Mouse (Mus musculus) layer of hippocampus, adult 9-11 months (tissue): ENCODE results near the gene Acot8.

Experiments
- DNase-seq: peaks from one replicate; pipeline ENCODE4 v3.0.0; 2022

Gene Acot8

DNA sequence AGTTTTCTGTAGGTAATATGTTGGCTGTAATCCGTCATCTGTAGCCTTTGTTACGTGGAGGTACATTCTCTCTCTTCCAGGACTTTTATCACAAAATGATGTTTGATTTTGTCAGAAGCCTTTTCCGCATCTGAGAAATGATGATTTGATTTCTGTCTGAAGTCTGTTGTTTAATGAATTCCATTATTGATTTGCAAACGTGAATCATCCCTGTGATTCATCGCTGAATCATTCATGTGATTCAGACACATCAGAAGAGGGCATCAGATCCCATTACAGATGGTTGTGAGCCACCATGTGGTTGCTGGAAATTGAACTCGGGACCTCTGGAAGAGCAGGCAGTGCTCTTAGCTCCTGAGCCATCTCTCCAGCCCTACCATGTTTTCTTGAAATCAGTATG is 55.7 kb downstream of the Acot8 start:
- no peak for DNase-seq

DNA sequence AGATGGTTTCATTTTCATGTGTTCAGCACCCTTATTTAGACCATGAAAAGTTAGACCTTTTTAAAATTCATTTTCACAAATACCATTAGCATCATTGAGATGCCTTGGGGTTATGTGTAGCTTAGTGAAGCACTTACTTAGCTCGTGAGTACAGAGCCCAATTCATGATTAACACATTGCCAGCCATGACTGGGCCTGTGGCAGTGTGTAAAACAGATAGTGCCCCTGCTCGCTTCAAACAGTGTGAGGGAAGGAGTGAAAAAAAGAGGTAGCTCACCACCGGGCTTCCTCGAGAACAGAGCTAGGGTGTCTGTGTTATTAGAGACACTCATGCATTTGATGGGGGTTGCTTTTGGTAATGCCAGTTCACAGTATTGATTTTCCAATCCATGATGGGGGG is 56.5 kb downstream of the Acot8 start:
- no peak for DNase-seq

DNA sequence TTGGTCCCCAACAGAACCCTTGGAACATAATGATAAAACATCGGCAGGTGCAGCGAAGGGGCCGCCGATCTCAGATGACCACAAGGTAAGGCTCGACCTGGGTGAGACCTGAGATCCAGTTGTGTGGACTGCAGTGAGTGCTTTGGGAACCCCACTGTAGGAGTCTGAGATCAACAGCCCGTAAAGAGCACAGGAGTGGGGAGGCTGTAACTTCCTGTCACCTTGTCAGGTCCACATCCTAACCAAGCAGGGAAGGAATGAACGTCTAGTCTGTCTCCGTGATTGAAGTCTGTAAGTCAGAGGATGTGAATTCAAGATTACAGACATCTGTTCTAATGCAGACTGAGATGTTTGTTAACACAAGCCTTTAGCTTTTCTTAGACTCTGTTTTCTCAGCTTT is 58.0 kb downstream of the Acot8 start:
- no peak for DNase-seq

DNA sequence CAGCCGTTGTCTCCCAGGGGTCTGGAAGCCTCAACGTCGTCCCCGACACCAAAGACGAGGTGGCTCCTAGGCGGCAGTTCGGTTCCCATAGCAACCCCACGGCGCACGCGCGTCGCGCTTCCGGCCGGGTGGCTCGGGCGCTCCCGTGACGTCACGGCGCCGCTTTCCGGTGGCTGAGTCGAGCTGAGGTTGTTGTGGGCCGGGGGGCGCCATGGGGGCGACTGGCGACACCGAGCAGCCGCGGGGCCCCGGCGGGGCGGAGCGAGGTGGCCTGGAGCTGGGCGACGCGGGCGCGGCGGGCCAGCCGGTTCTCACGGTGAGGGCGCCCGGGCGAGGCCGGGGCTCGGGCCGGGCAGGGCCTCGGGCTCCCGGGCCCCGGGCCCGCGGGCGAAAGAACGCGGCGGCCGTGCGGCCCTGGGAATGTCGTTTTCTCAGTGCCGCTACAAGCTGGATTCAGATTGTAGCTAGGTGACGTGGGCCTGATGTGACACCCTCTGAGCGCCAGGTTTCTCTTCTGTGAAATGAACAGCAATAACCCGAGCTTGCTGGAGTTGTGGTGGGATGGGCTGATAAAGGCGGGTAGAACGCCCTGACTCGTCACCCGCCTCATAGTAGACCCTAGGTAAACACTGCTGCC is 58.7 kb downstream of the Acot8 start, which contains the start of the genes Wfdc3 and Dnttip1:
Wfdc3 (minus strand) TSS at position 89 of the 637 bp plus-strand sequence.
Dnttip1 (plus strand) TSS at position 141 of the 637 bp plus-strand sequence.
- peak; percentile 92 for DNase-seq

DNA sequence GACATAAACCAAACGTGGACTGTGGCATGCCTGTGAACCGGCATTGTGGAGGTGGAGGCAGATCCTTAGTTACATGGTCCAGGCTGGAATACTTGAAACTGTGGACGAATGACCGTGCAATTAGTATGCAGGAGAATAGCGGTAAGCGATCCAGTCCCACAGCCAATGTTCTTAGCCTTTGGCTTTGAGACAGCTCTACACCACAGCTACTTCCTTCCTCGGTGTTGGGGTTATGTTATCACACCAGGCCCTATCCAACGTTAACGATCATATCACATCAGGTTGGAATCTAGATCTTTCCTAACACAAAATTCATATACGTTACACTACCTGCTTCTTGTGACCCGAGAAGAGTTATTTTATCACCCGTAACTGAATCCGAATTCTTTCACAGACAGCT is 59.7 kb downstream of the Acot8 start:
- no peak for DNase-seq
